Mouse (Mus musculus): ENCODE measurements around the gene Ifna7. TPM values are rescaled to one million over a fixed set of nuclear protein-coding genes. Genes with fewer than 3 reads are reported as not detected.
A peak's percentile ranks its signal among the peaks of the same experiment; 100 is the strongest.
"Not testable (repeated sequence)": the region's sequence is repeated elsewhere in the genome, so short reads cannot be mapped to it uniquely, and the experiment has no call there.

The Ifna7 gene
- polyA plus RNA-seq, 1 experiment from 2014 or later: not detected

- not testable (repeated sequence) for H3K27me3 ChIP-seq (ENCODE audit: control insufficient read depth, insufficient read depth, low read length); H3K27ac ChIP-seq (ENCODE audit: low read length); H3K4me2 ChIP-seq (ENCODE audit: low read depth, low read length); H3K9ac ChIP-seq (ENCODE audit: low read length); ATAC-seq (ENCODE audit: insufficient read depth, low FRiP score); H3K36me3 ChIP-seq (ENCODE audit: control insufficient read depth, insufficient read depth, low read length); H3K9me3 ChIP-seq (replicated peaks; ENCODE audit: control insufficient read depth, low read length); H3K4me3 ChIP-seq (replicated peaks; ENCODE audit: low read length); H3K4me1 ChIP-seq (ENCODE audit: control insufficient read depth, insufficient read depth, low read length)
- WGBS: no CpG with 5 or more reads among the region's 28 CpGs
Measured at GRCm38 (mm10) chr4:88791250-88791649, 24.8 kb upstream of the Ifna7 start, which contains the start of gene Gm13278. Gene Gm13278, plus strand, starts transcription at chr4:88791550.

- 2% methylated on average over 9 of the region's 52 CpGs for WGBS
- not testable (repeated sequence) for H3K4me3 ChIP-seq (replicated peaks; ENCODE audit: low read length); H3K9me3 ChIP-seq (replicated peaks; ENCODE audit: control insufficient read depth, low read length); H3K27me3 ChIP-seq (ENCODE audit: control insufficient read depth, insufficient read depth, low read length); H3K4me2 ChIP-seq (ENCODE audit: low read depth, low read length); H3K27ac ChIP-seq (ENCODE audit: low read length); H3K9ac ChIP-seq (ENCODE audit: low read length); H3K4me1 ChIP-seq (ENCODE audit: control insufficient read depth, insufficient read depth, low read length); ATAC-seq (ENCODE audit: insufficient read depth, low FRiP score); H3K36me3 ChIP-seq (ENCODE audit: control insufficient read depth, insufficient read depth, low read length)
Measured at GRCm38 (mm10) chr4:88793936-88794675, 21.9 kb upstream of the Ifna7 start, which contains the start of gene Gm13275. Gene Gm13275, plus strand, starts transcription at chr4:88794487.

- H3K36me3 ChIP-seq (ENCODE audit: control insufficient read depth, insufficient read depth, low read length); H3K9me3 ChIP-seq (replicated peaks; ENCODE audit: control insufficient read depth, low read length); H3K4me2 ChIP-seq (ENCODE audit: low read depth, low read length); ATAC-seq (ENCODE audit: insufficient read depth, low FRiP score); H3K4me1 ChIP-seq (ENCODE audit: control insufficient read depth, insufficient read depth, low read length); H3K27ac ChIP-seq (ENCODE audit: low read length); H3K9ac ChIP-seq (ENCODE audit: low read length); H3K4me3 ChIP-seq (replicated peaks; ENCODE audit: low read length); H3K27me3 ChIP-seq (ENCODE audit: control insufficient read depth, insufficient read depth, low read length): not testable (repeated sequence)
- WGBS: no CpG with 5 or more reads among the region's 28 CpGs
Measured at GRCm38 (mm10) chr4:88797097-88797496, 18.9 kb upstream of the Ifna7 start, which contains the start of gene Gm13279. Gene Gm13279, plus strand, starts transcription at chr4:88797397.

GRCm38 (mm10) chr4:88799365-88799764, 16.7 kb upstream of the Ifna7 start, which contains the start of gene Gm13285:
Gene Gm13285, plus strand, starts transcription at chr4:88799665.
- WGBS: 13% methylated on average over 4 of the region's 7 CpGs
- not testable (repeated sequence) for H3K4me3 ChIP-seq (replicated peaks; ENCODE audit: low read length); H3K9ac ChIP-seq (ENCODE audit: low read length); H3K4me2 ChIP-seq (ENCODE audit: low read depth, low read length); H3K27me3 ChIP-seq (ENCODE audit: control insufficient read depth, insufficient read depth, low read length); H3K27ac ChIP-seq (ENCODE audit: low read length); H3K4me1 ChIP-seq (ENCODE audit: control insufficient read depth, insufficient read depth, low read length); H3K36me3 ChIP-seq (ENCODE audit: control insufficient read depth, insufficient read depth, low read length); H3K9me3 ChIP-seq (replicated peaks; ENCODE audit: control insufficient read depth, low read length); ATAC-seq (ENCODE audit: insufficient read depth, low FRiP score)

- not testable (repeated sequence) for H3K9me3 ChIP-seq (replicated peaks; ENCODE audit: control insufficient read depth, low read length); H3K36me3 ChIP-seq (ENCODE audit: control insufficient read depth, insufficient read depth, low read length); H3K27me3 ChIP-seq (ENCODE audit: control insufficient read depth, insufficient read depth, low read length); H3K4me3 ChIP-seq (replicated peaks; ENCODE audit: low read length); H3K27ac ChIP-seq (ENCODE audit: low read length); H3K4me1 ChIP-seq (ENCODE audit: control insufficient read depth, insufficient read depth, low read length); ATAC-seq (ENCODE audit: insufficient read depth, low FRiP score); H3K4me2 ChIP-seq (ENCODE audit: low read depth, low read length); H3K9ac ChIP-seq (ENCODE audit: low read length)
- WGBS: no CpG with 5 or more reads among the region's 29 CpGs
Measured at GRCm38 (mm10) chr4:88802954-88803353, 13.1 kb upstream of the Ifna7 start, which contains the start of gene Gm13287. Gene Gm13287, plus strand, starts transcription at chr4:88803254.

GRCm38 (mm10) chr4:88805231-88805630, 10.8 kb upstream of the Ifna7 start, which contains the start of gene Gm13288:
Gene Gm13288, plus strand, starts transcription at chr4:88805531.
- not testable (repeated sequence) for ATAC-seq (ENCODE audit: insufficient read depth, low FRiP score); H3K36me3 ChIP-seq (ENCODE audit: control insufficient read depth, insufficient read depth, low read length)

GRCm38 (mm10) chr4:88805761-88806160, 10.3 kb upstream of the Ifna7 start:
- WGBS: 0% methylated on average over 13 of the region's 34 CpGs

More at GRCm38 (mm10) chr4:88805231-88805630, 10.8 kb upstream of the Ifna7 start, which contains the start of gene Gm13288:
- not testable (repeated sequence) for H3K9ac ChIP-seq (ENCODE audit: low read length); H3K4me1 ChIP-seq (ENCODE audit: control insufficient read depth, insufficient read depth, low read length); H3K27ac ChIP-seq (ENCODE audit: low read length); H3K9me3 ChIP-seq (replicated peaks; ENCODE audit: control insufficient read depth, low read length); H3K27me3 ChIP-seq (ENCODE audit: control insufficient read depth, insufficient read depth, low read length); H3K4me2 ChIP-seq (ENCODE audit: low read depth, low read length)
- H3K4me3 ChIP-seq (replicated peaks; ENCODE audit: low read length): peak within 1 kb of the TSS; percentile 23; the same call in 1 of the 2 replicates
- no CpG with 5 or more reads among the region's 8 CpGs for WGBS

GRCm38 (mm10) chr4:88819659-88820058, 3.6 kb downstream of the Ifna7 start, which contains the start of gene Ifna11:
Gene Ifna11, plus strand, starts transcription at chr4:88819959.
- no peak within 1 kb of the TSS for H3K27ac ChIP-seq (ENCODE audit: low read length)
- no peak for ATAC-seq (ENCODE audit: insufficient read depth, low FRiP score)
- no peaks in the 10 kb centered on the region for H3K27me3 ChIP-seq (ENCODE audit: control insufficient read depth, insufficient read depth, low read length)
- H3K4me3 ChIP-seq (replicated peaks; ENCODE audit: low read length): no peak within 1 kb of the TSS
- no peak within 1 kb of the TSS for H3K4me2 ChIP-seq (ENCODE audit: low read depth, low read length)
- 74% methylated on average over 1 of the region's 1 CpGs for WGBS
- H3K9me3 ChIP-seq (replicated peaks; ENCODE audit: control insufficient read depth, low read length): no peaks in the 10 kb centered on the region
- H3K9ac ChIP-seq (ENCODE audit: low read length): no peak within 1 kb of the TSS
- H3K36me3 ChIP-seq (ENCODE audit: control insufficient read depth, insufficient read depth, low read length): no peaks in the 10 kb centered on the region
- no peaks in the 10 kb centered on the region for H3K4me1 ChIP-seq (ENCODE audit: control insufficient read depth, insufficient read depth, low read length)

More at GRCm38 (mm10) chr4:88805761-88806160, 10.3 kb upstream of the Ifna7 start:
- not testable (repeated sequence) for H3K9ac ChIP-seq (ENCODE audit: low read length); H3K36me3 ChIP-seq (ENCODE audit: control insufficient read depth, insufficient read depth, low read length); H3K4me1 ChIP-seq (ENCODE audit: control insufficient read depth, insufficient read depth, low read length); H3K9me3 ChIP-seq (replicated peaks; ENCODE audit: control insufficient read depth, low read length); H3K27me3 ChIP-seq (ENCODE audit: control insufficient read depth, insufficient read depth, low read length); H3K4me2 ChIP-seq (ENCODE audit: low read depth, low read length); H3K27ac ChIP-seq (ENCODE audit: low read length); ATAC-seq (ENCODE audit: insufficient read depth, low FRiP score)
- peak overlapping the region; percentile 23; the same call in 1 of the 2 replicates for H3K4me3 ChIP-seq (replicated peaks; ENCODE audit: low read length)

GRCm38 (mm10) chr4:88822995-88823394, 7.0 kb downstream of the Ifna7 start:
- no peaks in the 10 kb centered on the region for H3K4me1 ChIP-seq (ENCODE audit: control insufficient read depth, insufficient read depth, low read length)
- no peak overlapping the region for H3K27ac ChIP-seq (ENCODE audit: low read length)
- 20% methylated on average over 4 of the region's 4 CpGs for WGBS
- no peak for ATAC-seq (ENCODE audit: insufficient read depth, low FRiP score)
- H3K9me3 ChIP-seq (replicated peaks; ENCODE audit: control insufficient read depth, low read length): no peaks in the 10 kb centered on the region
- no peak overlapping the region for H3K4me3 ChIP-seq (replicated peaks; ENCODE audit: low read length)
- H3K9ac ChIP-seq (ENCODE audit: low read length): no peak overlapping the region
- H3K27me3 ChIP-seq (ENCODE audit: control insufficient read depth, insufficient read depth, low read length): no peaks in the 10 kb centered on the region
- H3K36me3 ChIP-seq (ENCODE audit: control insufficient read depth, insufficient read depth, low read length): no peaks in the 10 kb centered on the region
- H3K4me2 ChIP-seq (ENCODE audit: low read depth, low read length): no peak overlapping the region

All from stomach, embryonic 16.5 days (tissue).